Mouse (Mus musculus): Measurements from ENCODE around the gene Dus4l.

Dus4l gene

GRCm38 (mm10) chr12:31592011-31592410, 62.6 kb downstream of the Dus4l start:
- no peak for DNase-seq (ENCODE audit: low read depth, low spot score)

Data from CD4-positive helper T cell, adult 2 months (primary cell).